Mouse (Mus musculus) hindbrain, embryonic 16.5 days (tissue): Measurements from ENCODE around the gene Ano9. TPM values are rescaled to one million over a fixed set of nuclear protein-coding genes. Genes with fewer than 3 reads are reported as not detected.

Experiments used
- ATAC-seq: fragments of 200-750 bp; cut with Nextera tagmentation; 2 replicates; pipeline ENCODE4 v1.8.0; 2017; ENCODE audit warnings: moderate TSS enrichment, moderate library complexity
- H3K27ac ChIP-seq: fragments of 300-500 bp; sonication (generic); 2 replicates; pipeline ENCODE4 v1.5.1; 2014; ENCODE audit warnings: low read depth, mild to moderate bottlenecking, control low read depth, low read length, moderate library complexity
- H3K27me3 ChIP-seq: fragments of 300-500 bp; sonication (generic); replicated peaks from 2 replicates; pipeline ENCODE4 v1.6.1; 2014; ENCODE audit warnings: low read length; ENCODE audit not compliant: control insufficient read depth, insufficient read depth
- H3K36me3 ChIP-seq: fragments of 300-500 bp; sonication (generic); 2 replicates; pipeline ENCODE4 v1.6.1; 2014; ENCODE audit warnings: mild to moderate bottlenecking, low read length, moderate library complexity, mixed read lengths; ENCODE audit not compliant: control insufficient read depth, insufficient read depth
- H3K4me1 ChIP-seq: fragments of 300-500 bp; sonication (generic); 2 replicates; pipeline ENCODE4 v1.6.1; 2014; ENCODE audit warnings: low read depth, low read length; ENCODE audit not compliant: control insufficient read depth, insufficient read depth
- H3K4me2 ChIP-seq: fragments of 300-500 bp; sonication (generic); 2 replicates; pipeline ENCODE4 v1.6.1; 2014; ENCODE audit warnings: mild to moderate bottlenecking, low read length, control low read depth, moderate library complexity
- H3K4me3 ChIP-seq: fragments of 300-500 bp; sonication (generic); 2 replicates; pipeline ENCODE4 v1.5.1; 2014; ENCODE audit warnings: mild to moderate bottlenecking, low read length, control low read depth, moderate library complexity
- H3K9ac ChIP-seq: fragments of 300-500 bp; sonication (generic); 2 replicates; pipeline ENCODE4 v1.6.1; 2014; ENCODE audit warnings: low read depth, mild to moderate bottlenecking, control low read depth, low read length, moderate library complexity
- H3K9me3 ChIP-seq: fragments of 300-500 bp; sonication (generic); 2 replicates; pipeline ENCODE4 v1.6.1; 2014; ENCODE audit warnings: mild to moderate bottlenecking, low read length, moderate library complexity; ENCODE audit not compliant: control insufficient read depth
- WGBS: fragments of 180-500 bp; shearing (Covaris S2); extraction: QIAGEN DNeasy Blood & Tissue Kit; methylation state at CpG from one replicate; pipeline ENCODE4 v1.1.7; 2014; 5-methylcytosine and 5-hydroxymethylcytosine counted together
- polyA plus RNA-seq: library from polyadenylated mRNA; unstranded; fragments of >200 nt; fragmentation: Nextera tagmentation; extraction: Ambion mirVana; gene quantifications from 2 replicates; pipeline ENCODE4 v1.2.1, GENCODE M21; 2015

Ano9 gene
- polyA plus RNA-seq, 1 experiment from 2014 or later: 0.80 TPM

- no peak overlapping the region for H3K9ac ChIP-seq
- peaks cover 7% of the 10 kb centered on the region; the same call in 1 of the 2 replicates for H3K36me3 ChIP-seq
- H3K4me1 ChIP-seq: no peaks in the 10 kb centered on the region
- H3K9me3 ChIP-seq: no peaks in the 10 kb centered on the region
- no peak overlapping the region for H3K4me3 ChIP-seq
- ATAC-seq: no peak
- H3K27ac ChIP-seq: no peak overlapping the region
- no peaks in the 10 kb centered on the region for H3K27me3 ChIP-seq
- no peak overlapping the region for H3K4me2 ChIP-seq
- WGBS: 82% methylated on average over 2 of the region's 2 CpGs
Observed at GRCm38 (mm10) chr7:141143861-141144260, 26.3 kb upstream of the Ano9 start.

GRCm38 (mm10) chr7:141143112-141143511 lies 25.5 kb upstream of the Ano9 start:
- H3K9ac ChIP-seq: no peak overlapping the region
- H3K36me3 ChIP-seq: peaks cover 7% of the 10 kb centered on the region; the same call in 1 of the 2 replicates
- ATAC-seq: no peak
- H3K4me2 ChIP-seq: no peak overlapping the region
- H3K9me3 ChIP-seq: no peaks in the 10 kb centered on the region
- no peak overlapping the region for H3K4me3 ChIP-seq
- H3K27ac ChIP-seq: no peak overlapping the region
- 57% methylated on average over 5 of the region's 5 CpGs for WGBS
- no peaks in the 10 kb centered on the region for H3K27me3 ChIP-seq
- no peaks in the 10 kb centered on the region for H3K4me1 ChIP-seq

GRCm38 (mm10) chr7:141141326-141141725 lies 23.7 kb upstream of the Ano9 start:
- WGBS: 93% methylated on average over 4 of the region's 4 CpGs
- Histone ChIP-seq H3K4me2 (no peak overlapping the region), H3K9me3 (no peaks in the 10 kb centered on the region), H3K27me3 (no peaks in the 10 kb centered on the region), H3K4me1 (no peaks in the 10 kb centered on the region), H3K4me3 (no peak overlapping the region), H3K27ac (no peak overlapping the region), H3K36me3 (peaks cover 15% of the 10 kb centered on the region), H3K9ac (no peak overlapping the region)
- no peak for ATAC-seq

DNA sequence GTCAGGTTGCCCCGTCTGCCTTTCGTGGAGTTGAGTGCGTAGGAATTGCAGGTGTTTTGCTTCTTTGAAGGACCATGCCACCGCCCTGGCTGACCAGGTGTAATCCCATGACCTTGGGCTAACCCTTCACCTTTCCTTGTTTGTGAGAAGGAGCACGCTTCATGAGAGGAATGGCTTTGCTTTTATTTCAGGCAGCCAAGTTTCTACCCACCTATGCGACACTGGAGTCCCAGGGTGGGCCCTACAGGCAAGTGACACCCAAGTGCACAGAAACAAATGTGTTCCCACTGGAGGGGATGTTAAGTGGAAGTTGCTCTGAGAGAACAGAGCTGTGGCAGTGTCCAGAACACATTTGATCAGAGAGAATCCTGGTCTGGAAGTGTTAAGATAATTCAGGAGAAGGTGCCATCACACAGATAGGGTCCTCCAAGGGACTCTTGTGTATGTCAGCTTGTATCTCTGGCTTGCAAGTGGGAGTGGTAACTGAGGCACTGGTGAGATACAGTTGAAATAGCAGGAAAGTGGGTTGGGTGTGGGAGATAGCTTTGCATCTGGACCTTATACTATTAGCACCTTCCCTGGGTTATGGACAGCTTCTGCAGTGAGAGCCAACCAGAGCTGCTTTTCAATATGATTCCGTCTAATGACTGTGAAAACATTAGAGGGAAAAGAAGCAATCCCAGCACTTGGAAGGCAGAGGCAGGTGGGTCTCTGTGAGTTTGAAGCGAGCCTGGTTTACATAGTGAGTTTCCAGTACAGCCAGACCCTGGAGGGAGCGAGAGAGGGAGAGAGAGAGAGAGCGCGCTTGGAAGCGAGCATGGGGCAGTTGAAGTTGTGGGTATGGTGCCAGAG lies 14.5 kb upstream of the Ano9 start:
- WGBS: 65% methylated on average over 12 of the region's 12 CpGs
- H3K4me1 ChIP-seq: peaks cover 18% of the 10 kb centered on the region
- peak overlapping the region; percentile 94 for H3K4me3 ChIP-seq
- H3K36me3 ChIP-seq: peaks cover 12% of the 10 kb centered on the region; the same call in 1 of the 2 replicates
- peak overlapping the region; percentile 68 for H3K4me2 ChIP-seq
- no peaks in the 10 kb centered on the region for H3K27me3 ChIP-seq
- no peaks in the 10 kb centered on the region for H3K9me3 ChIP-seq
- H3K9ac ChIP-seq: peak overlapping the region; percentile 97
- no peak overlapping the region for H3K27ac ChIP-seq
- no peak for ATAC-seq

DNA sequence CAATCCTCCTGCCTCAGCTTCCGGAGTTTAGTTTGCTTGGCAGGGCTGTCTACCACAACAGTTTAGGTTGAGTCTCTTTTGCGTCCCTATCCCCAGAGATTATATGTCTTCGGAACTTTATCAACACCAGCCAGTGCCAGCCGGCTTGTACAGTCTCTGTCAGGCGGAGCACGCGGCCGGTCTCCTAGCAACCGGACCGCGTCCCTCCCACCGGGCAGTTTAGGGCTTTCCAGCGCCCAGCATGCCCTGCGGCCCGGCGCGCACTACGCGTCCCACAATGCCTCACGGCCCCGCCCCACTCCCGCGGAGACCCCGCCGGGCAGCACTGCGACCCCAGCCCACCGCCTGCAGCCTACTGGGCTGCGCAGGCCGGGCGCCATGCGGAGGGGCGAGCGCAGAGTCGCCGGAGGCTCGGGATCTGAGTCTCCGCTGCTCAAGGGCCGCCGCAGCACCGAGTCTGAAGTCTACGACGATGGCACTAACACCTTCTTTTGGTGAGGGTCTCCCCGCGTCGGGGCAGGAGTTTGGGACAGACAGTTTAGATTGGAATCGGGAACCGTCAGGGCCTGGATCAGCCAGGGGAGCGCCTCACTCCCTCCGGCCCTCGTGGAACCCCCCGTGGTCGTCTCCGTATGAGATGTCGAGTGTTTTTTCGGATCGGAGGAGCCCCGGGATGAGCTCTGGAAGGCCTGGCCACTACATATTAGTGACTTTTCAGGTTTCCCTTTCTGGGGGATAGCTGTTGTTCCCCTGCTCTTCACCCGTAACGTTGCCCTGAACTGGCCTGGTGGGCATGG lies 13.6 kb upstream of the Ano9 start:
- Histone ChIP-seq H3K9ac (peak overlapping the region; percentile 97), H3K36me3 (peaks cover 5% of the 10 kb centered on the region; the same call in 1 of the 2 replicates), H3K4me3 (peak overlapping the region; percentile 94), H3K4me2 (peak overlapping the region; percentile 68), H3K4me1 (peaks cover 18% of the 10 kb centered on the region), H3K27ac (peak overlapping the region; percentile 70), H3K27me3 (no peaks in the 10 kb centered on the region), H3K9me3 (no peaks in the 10 kb centered on the region)
- ATAC-seq: peak; percentile 99
- under 1% methylated on average over 59 of the region's 59 CpGs for WGBS

- H3K4me2 ChIP-seq: peak overlapping the region; percentile 60
- ATAC-seq: no peak; the same call in 1 of the 2 replicates
- 5% methylated on average over 15 of the region's 15 CpGs for WGBS
- H3K9me3 ChIP-seq: no peaks in the 10 kb centered on the region
- peak overlapping the region; percentile 66 for H3K9ac ChIP-seq
- H3K4me3 ChIP-seq: peak overlapping the region; percentile 53
- no peaks in the 10 kb centered on the region for H3K4me1 ChIP-seq
- no peaks in the 10 kb centered on the region for H3K36me3 ChIP-seq
- peak overlapping the region; percentile 84 for H3K27ac ChIP-seq
- H3K27me3 ChIP-seq: no peaks in the 10 kb centered on the region
Observed at GRCm38 (mm10) chr7:141123517-141123856, 5.9 kb upstream of the Ano9 start.

DNA sequence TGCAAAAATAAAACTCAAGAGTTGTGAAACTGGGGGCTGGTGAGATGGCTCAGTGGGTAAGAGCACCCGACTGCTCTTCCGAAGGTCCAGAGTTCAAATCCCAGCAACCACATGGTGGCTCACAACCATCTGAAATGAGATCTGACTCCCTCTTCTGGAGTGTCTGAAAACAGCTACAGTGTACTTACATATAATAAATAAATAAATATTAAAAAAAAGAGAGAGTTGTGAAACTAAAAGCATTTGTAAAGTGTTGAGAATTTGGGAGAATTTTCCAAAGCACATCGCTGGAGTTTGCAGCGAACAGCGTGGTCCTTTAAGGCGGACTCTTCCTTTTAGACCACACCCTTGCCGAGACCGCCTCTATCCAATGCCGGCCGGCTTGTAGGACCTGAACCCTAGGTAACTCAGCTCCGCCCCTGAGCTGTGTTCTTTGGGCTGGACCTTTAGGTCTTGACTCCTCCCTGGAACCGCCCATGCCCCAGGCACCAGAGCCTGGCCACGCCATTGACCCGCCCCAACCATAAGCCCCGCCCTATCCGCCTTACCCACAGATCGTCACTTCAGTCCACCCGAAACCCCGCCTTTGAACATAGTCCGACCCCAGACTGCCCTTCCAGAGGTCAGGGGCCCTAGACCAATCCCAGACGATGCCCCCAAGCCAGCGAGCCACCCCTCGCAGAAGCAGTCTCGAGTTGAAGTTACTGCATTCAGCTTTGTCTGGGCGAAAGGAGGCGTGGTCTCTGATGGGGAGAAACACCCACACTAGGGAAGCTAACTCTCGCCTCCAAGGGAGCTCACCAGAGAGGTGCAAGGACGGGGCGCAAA lies 5.3 kb upstream of the Ano9 start:
- 2% methylated on average over 29 of the region's 29 CpGs for WGBS
- Histone ChIP-seq H3K27me3 (no peaks in the 10 kb centered on the region), H3K27ac (peak overlapping the region; percentile 84), H3K4me2 (peak overlapping the region; percentile 60), H3K36me3 (no peaks in the 10 kb centered on the region), H3K4me3 (peak overlapping the region; percentile 53), H3K4me1 (no peaks in the 10 kb centered on the region), H3K9me3 (no peaks in the 10 kb centered on the region), H3K9ac (peak overlapping the region; percentile 66)
- ATAC-seq: peak; percentile 98

DNA sequence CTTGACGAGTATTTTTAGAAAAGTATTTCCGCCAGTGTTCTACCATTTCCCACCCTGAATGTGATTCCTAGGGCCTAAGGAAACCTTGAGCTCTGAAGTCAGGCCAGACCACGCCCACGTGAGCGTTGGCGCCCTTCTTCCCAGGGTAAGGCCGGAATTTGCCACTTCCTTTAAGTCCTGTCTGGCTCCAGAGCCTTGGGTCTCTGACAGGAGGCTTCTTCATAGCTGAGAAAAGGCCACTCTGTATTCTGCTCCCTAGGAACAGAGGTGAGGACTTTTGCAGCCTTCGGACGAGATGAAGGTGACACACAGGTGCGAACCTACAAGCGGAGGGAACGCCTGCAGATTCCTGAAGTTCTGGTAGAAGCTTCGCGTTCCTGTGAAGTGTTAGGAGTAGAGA lies 4.6 kb upstream of the Ano9 start, which contains the start of gene Ptdss2:
TSS of gene Ptdss2 (plus strand) at position 138 of the 400 bp plus-strand sequence.
- Histone ChIP-seq H3K4me2 (peak within 1 kb of the TSS; percentile 60), H3K27ac (peak within 1 kb of the TSS; percentile 84), H3K36me3 (no peaks in the 10 kb centered on the region), H3K9ac (peak within 1 kb of the TSS; percentile 66), H3K9me3 (no peaks in the 10 kb centered on the region), H3K4me1 (no peaks in the 10 kb centered on the region), H3K4me3 (peak within 1 kb of the TSS; percentile 53), H3K27me3 (no peaks in the 10 kb centered on the region)
- no peak for ATAC-seq
- 52% methylated on average over 14 of the region's 14 CpGs for WGBS
